Mouse (Mus musculus): ENCODE measurements around the gene Otulinl.

DNA sequence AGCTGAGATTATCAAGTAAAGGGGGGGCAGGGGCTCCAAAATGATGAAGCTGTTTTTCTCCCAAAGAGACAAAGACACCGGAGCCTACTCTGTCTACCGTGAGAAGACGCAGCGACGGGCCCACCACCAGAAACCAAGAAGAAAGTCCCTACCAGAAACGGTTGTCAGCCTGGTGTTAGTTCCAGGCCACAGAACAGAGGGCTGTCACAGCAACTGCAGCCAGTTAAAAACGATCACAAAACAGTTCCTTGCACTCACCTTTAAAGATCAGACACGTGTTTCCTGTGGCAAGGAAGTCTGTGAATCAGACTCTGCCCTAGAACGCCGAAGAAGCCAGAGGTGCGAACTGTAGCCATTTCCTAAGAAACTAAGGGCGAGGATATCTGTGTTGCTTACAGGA, 40.2 kb downstream of the Otulinl start:
- TF ChIP-seq EP300 (IDR thresholded peaks at IDR 0.05; ENCODE audit: low read length), result no peak
- no peak for TF ChIP-seq POLR2AphosphoS2 (IDR thresholded peaks at IDR 0.05; ENCODE audit: low read depth, low read length)
- TF ChIP-seq TCF12 (IDR thresholded peaks at IDR 0.05; ENCODE audit: low read depth, low read length), result no peak
- TF ChIP-seq MAFK (IDR thresholded peaks at IDR 0.05; ENCODE audit: insufficient replicate concordance, low read length), result no peak
- TF ChIP-seq ZKSCAN1 (IDR thresholded peaks at IDR 0.05; ENCODE audit: borderline replicate concordance, low read depth, low read length), result no peak
- TF ChIP-seq MXI1 (IDR thresholded peaks at IDR 0.05; ENCODE audit: low read depth, low read length), result no peak
- no peak for TF ChIP-seq CHD1 (IDR thresholded peaks at IDR 0.05; ENCODE audit: low read depth, low read length)
- no peak for TF ChIP-seq HCFC1 (IDR thresholded peaks at IDR 0.05; ENCODE audit: low read depth, low read length)
- TF ChIP-seq CTCF (conservative IDR thresholded peaks at IDR 0.05 in 1 of 2, IDR thresholded peaks at IDR 0.05 in 1 of 2; ENCODE audit: low read depth in 2 of 2, low read length in 2 of 2), result no peak
- TF ChIP-seq ZNF384 (IDR thresholded peaks at IDR 0.05; ENCODE audit: low read depth, low read length), result no peak
- TF ChIP-seq POLR2A (IDR thresholded peaks at IDR 0.05; ENCODE audit: low read depth, low read length), result no peak
- TF ChIP-seq ZMIZ1 (IDR thresholded peaks at IDR 0.05; ENCODE audit: low read depth, low read length), result no peak
- no peak for TF ChIP-seq MEF2A (IDR thresholded peaks at IDR 0.05; ENCODE audit: borderline replicate concordance, low read depth, low read length)
